Mouse (Mus musculus): Measurements from ENCODE around the gene Efr3b. TPM values are rescaled to one million over a fixed set of nuclear protein-coding genes. Genes with fewer than 3 reads are reported as not detected.
A peak's percentile ranks its signal among the peaks of the same experiment; 100 is the strongest.

Gene Efr3b
- polyA plus RNA-seq, 1 experiment from 2014 or later = 6.0 TPM

DNA sequence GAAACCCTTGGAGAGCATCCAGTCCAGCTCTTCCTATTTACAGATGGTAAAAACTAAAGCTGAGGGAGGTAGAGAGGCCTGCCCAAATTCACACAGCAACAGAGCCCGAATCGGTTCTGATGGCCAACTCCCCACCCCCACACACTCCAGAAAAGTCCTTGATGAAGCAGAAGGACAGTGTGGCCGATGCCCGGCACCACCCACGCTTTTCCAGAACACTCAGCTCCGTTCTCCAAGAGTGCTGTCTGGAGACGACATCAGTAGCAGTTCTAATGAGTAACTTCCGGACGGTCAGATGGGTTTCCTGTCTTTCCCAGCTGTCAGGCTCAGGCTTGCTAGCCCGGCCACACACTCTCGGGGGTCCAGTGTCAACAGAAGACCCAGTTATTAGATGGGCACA is 10.2 kb downstream of the Efr3b start:
- Histone ChIP-seq H3K27me3 (no peaks in the 10 kb centered on the region), H3K4me1 (0 out of 2 replicates have a peak, but pooled peaks cover 4% of the 10 kb centered on the region), H3K27ac (no peak overlapping the region), H3K4me2 (no peak overlapping the region), H3K9ac (no peak overlapping the region), H3K4me3 (no peak overlapping the region), H3K9me3 (no peaks in the 10 kb centered on the region), H3K36me3 (no peaks in the 10 kb centered on the region)
- 73% methylated on average over 11 of the region's 11 CpGs for WGBS
- ATAC-seq (ENCODE audit: insufficient number of reproducible peaks, insufficient read depth, low FRiP score, low TSS enrichment, low read depth) = no peak

DNA sequence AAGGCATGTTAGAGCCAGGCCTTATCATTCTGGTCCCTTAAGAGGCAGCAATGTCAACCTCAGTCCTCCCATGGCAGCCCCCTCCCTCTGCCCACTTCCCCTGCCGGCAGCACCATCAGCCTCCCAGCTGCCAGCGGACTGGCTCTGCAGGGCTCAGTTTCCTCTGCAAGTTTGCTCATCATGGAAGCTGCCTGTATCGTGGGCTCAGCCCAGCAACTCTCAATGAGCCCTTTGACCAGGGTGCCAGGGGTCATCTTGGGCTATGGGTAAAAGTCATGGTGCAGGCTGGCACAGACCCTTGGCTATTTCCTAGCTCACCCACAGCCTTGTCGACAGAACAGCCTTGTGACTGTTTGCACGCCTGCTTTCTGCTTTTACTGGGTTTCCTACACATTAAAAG is 14.4 kb downstream of the Efr3b start:
- 76% methylated on average over 5 of the region's 5 CpGs for WGBS
- H3K27ac ChIP-seq = no peak overlapping the region
- no peak overlapping the region for H3K4me3 ChIP-seq
- H3K27me3 ChIP-seq = no peaks in the 10 kb centered on the region
- H3K36me3 ChIP-seq = no peaks in the 10 kb centered on the region
- H3K9me3 ChIP-seq = no peaks in the 10 kb centered on the region
- no peak overlapping the region for H3K4me2 ChIP-seq
- no peak overlapping the region for H3K9ac ChIP-seq
- ATAC-seq (ENCODE audit: insufficient number of reproducible peaks, insufficient read depth, low FRiP score, low TSS enrichment, low read depth) = no peak
- peaks cover 8% of the 10 kb centered on the region for H3K4me1 ChIP-seq

DNA sequence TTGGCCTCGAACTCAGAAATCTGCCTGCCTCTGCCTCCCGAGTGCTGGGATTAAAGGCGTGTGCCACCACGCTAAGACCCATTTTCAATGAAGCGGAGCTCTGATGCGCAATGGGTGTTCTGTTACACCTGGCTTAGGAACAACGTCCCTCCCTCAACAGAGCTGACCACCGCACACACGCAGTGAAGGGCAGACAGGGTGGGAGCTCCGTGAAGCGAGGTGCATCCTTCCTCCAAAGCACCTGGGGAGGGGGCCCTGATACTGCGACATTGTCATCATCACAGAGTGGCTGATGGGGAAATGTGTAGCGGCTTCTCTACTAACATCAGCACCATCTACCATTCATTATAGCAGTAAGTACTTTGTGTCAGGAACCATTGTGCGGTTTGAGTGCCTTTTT is 15.2 kb downstream of the Efr3b start:
- Histone ChIP-seq H3K4me1 (peaks cover 8% of the 10 kb centered on the region), H3K36me3 (no peaks in the 10 kb centered on the region), H3K4me2 (no peak overlapping the region), H3K9ac (no peak overlapping the region), H3K4me3 (no peak overlapping the region), H3K9me3 (no peaks in the 10 kb centered on the region), H3K27me3 (no peaks in the 10 kb centered on the region), H3K27ac (no peak overlapping the region)
- no peak for ATAC-seq (ENCODE audit: insufficient number of reproducible peaks, insufficient read depth, low FRiP score, low TSS enrichment, low read depth)
- WGBS = 92% methylated on average over 14 of the region's 14 CpGs

DNA sequence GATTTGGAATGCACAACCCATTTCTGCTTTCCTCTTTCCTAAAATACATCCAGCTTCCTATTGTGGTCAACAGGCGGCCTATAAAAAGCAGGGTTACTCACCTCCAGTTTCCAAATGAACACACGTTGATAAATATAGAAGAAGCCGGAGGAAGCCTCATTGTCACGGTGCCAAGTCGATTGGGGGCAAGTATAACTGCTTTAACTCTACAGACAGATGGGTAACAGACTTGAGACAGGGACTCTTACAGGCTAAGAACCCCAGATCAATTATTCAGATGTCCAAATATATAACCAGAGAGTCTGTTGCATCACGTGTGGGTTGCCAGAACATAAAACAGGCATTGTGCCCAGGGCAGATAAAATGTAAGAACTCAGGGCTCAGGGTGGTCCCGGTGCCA is 15.9 kb downstream of the Efr3b start:
- Histone ChIP-seq H3K27me3 (no peaks in the 10 kb centered on the region), H3K27ac (no peak overlapping the region), H3K36me3 (no peaks in the 10 kb centered on the region), H3K9ac (no peak overlapping the region), H3K9me3 (no peaks in the 10 kb centered on the region), H3K4me1 (peaks cover 8% of the 10 kb centered on the region), H3K4me3 (no peak overlapping the region), H3K4me2 (no peak overlapping the region)
- no peak for ATAC-seq (ENCODE audit: insufficient number of reproducible peaks, insufficient read depth, low FRiP score, low TSS enrichment, low read depth)
- 68% methylated on average over 7 of the region's 7 CpGs for WGBS

DNA sequence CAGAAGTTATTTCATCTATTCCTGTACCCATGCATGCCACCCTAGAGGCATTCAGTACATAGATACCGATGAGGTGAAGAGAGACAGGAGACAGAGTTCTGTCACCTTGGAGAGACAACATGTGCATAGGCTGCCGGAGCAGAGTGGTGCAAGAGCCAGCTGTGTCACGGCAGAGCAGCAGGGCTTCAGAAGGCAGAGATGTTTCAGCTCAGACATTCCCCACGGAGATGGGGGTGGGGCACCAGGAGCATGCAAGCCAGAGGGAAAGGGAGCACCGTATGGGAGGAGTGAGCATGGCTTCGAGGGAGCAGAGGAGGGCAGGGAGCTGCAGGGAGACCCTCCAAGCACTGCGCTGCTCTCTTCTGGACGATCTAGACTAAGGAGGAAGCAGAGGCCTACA is 18.2 kb downstream of the Efr3b start:
- WGBS = 49% methylated on average over 8 of the region's 8 CpGs
- Histone ChIP-seq H3K36me3 (no peaks in the 10 kb centered on the region), H3K27me3 (no peaks in the 10 kb centered on the region), H3K9me3 (no peaks in the 10 kb centered on the region), H3K9ac (no peak overlapping the region), H3K27ac (no peak overlapping the region), H3K4me1 (peaks cover 8% of the 10 kb centered on the region), H3K4me3 (no peak overlapping the region), H3K4me2 (no peak overlapping the region)
- ATAC-seq (ENCODE audit: insufficient number of reproducible peaks, insufficient read depth, low FRiP score, low TSS enrichment, low read depth) = no peak

DNA sequence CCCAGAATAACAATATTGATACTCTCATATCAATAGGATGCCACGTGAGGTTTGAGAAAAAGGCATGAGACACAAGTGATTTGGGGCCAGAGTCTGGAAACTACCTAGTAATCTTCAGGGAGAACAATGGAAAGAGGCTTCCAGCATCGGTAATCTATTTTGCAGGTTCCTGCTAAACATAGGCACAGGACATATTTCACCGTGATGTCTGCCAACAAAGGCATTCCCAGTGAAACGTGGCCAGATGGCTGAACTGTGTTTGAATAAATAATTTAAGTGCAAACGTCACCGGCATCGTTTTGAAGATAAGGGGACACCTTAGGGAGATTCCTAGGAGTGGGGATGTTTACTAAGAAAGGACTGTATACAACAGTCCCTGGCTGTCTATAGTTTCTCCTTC is 22.4 kb downstream of the Efr3b start:
- Histone ChIP-seq H3K27me3 (no peaks in the 10 kb centered on the region), H3K4me3 (no peak overlapping the region), H3K9me3 (no peaks in the 10 kb centered on the region), H3K36me3 (no peaks in the 10 kb centered on the region), H3K4me2 (no peak overlapping the region), H3K27ac (no peak overlapping the region), H3K4me1 (peaks cover 4% of the 10 kb centered on the region), H3K9ac (no peak overlapping the region)
- 76% methylated on average over 7 of the region's 7 CpGs for WGBS
- ATAC-seq (ENCODE audit: insufficient number of reproducible peaks, insufficient read depth, low FRiP score, low TSS enrichment, low read depth) = no peak

DNA sequence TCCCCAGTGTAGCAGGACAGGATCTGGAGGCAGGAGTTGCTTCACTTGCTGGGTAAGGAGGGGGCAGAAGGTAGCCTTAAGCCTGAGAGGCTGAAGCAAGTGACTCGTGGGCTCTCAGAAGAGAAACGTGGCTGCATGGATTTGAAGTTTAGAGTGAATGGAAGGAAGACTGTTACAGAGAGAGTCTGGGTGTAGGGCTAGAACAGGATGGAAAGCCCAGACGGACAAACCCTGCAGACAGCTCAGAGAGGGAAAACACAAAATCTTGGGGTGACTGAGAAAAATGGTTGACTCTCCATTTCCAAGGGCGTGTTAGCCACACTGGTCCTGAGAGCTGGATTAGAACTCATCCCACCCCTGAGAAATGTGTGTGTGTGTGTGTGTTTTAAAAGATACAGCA is 23.0 kb downstream of the Efr3b start:
- ATAC-seq (ENCODE audit: insufficient number of reproducible peaks, insufficient read depth, low FRiP score, low TSS enrichment, low read depth) = no peak
- Histone ChIP-seq H3K4me3 (no peak overlapping the region), H3K4me2 (no peak overlapping the region), H3K36me3 (no peaks in the 10 kb centered on the region), H3K27me3 (no peaks in the 10 kb centered on the region), H3K9me3 (no peaks in the 10 kb centered on the region), H3K4me1 (peaks cover 4% of the 10 kb centered on the region), H3K27ac (no peak overlapping the region), H3K9ac (no peak overlapping the region)
- WGBS = 80% methylated on average over 4 of the region's 4 CpGs

DNA sequence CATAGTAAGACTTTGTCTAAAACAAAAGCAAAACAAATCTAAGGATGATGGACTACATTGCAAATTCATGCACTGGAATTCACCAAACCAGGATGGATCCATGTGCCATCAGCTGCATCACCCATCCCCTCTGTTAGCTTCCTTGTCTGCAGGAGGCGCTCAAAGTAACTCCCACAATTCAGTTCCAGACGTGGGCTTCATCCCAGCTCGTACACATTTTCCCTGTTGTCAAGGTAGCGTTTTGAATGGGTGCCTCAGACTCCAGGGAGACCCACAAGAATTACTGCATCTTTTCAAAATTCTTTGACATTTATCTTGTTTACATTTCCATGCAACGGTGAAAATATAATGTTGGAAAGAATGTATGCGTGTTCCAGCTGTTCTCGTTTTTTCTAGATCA is 23.5 kb downstream of the Efr3b start:
- no peaks in the 10 kb centered on the region; the same call in 1 of the 2 replicates for H3K4me1 ChIP-seq
- H3K9ac ChIP-seq = no peak overlapping the region
- H3K36me3 ChIP-seq = no peaks in the 10 kb centered on the region
- WGBS = 66% methylated on average over 7 of the region's 7 CpGs
- no peak overlapping the region for H3K4me2 ChIP-seq
- no peaks in the 10 kb centered on the region for H3K9me3 ChIP-seq
- H3K27me3 ChIP-seq = no peaks in the 10 kb centered on the region
- no peak overlapping the region for H3K4me3 ChIP-seq
- no peak for ATAC-seq (ENCODE audit: insufficient number of reproducible peaks, insufficient read depth, low FRiP score, low TSS enrichment, low read depth)
- no peak overlapping the region for H3K27ac ChIP-seq

DNA sequence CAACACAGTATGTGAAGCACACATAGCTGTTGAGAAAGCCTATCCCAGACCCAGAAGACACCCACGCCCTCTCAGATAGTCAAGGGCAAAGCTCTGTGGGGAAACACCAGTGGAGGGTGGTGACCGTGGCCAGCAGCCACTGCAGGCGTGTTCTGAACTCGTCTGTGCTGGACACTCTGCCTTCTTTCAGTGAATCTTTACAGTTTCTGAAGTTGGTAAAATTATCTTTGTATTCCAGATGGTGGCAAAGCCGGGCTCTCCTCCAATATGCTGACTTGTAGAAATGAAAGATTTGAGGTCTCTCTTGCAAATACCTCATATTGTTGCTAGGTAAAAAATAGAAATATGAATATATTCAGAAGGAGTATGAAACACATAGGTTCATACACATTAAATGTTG is 27.0 kb downstream of the Efr3b start:
- Histone ChIP-seq H3K9me3 (no peaks in the 10 kb centered on the region), H3K4me1 (peaks cover 8% of the 10 kb centered on the region), H3K4me2 (no peak overlapping the region), H3K27ac (no peak overlapping the region), H3K36me3 (no peaks in the 10 kb centered on the region), H3K27me3 (no peaks in the 10 kb centered on the region), H3K4me3 (no peak overlapping the region), H3K9ac (no peak overlapping the region)
- 86% methylated on average over 5 of the region's 5 CpGs for WGBS
- ATAC-seq (ENCODE audit: insufficient number of reproducible peaks, insufficient read depth, low FRiP score, low TSS enrichment, low read depth) = no peak

DNA sequence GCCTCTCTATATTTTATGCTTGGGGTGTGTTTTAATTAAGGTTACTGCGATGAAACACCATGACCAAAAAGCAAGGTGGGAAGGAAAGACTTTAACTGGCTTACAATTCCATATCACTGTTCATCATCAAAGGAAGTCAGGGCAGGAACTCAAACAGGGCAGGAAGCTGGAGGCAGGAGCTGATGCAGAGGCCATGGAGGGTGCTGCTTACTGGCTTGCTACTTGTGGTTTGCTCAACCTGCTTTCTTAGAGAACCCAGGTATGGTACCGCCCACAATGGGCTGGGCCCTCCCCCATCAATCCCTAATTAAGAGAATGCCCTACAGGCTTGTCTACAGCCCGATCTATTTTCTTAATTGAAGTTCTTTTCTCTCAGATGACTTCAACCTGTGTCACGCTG is 27.4 kb downstream of the Efr3b start:
- no peaks in the 10 kb centered on the region for H3K27me3 ChIP-seq
- no peaks in the 10 kb centered on the region for H3K9me3 ChIP-seq
- H3K4me2 ChIP-seq = no peak overlapping the region
- H3K27ac ChIP-seq = no peak overlapping the region
- no peak overlapping the region for H3K9ac ChIP-seq
- H3K4me3 ChIP-seq = no peak overlapping the region
- no peaks in the 10 kb centered on the region for H3K36me3 ChIP-seq
- no peak for ATAC-seq (ENCODE audit: insufficient number of reproducible peaks, insufficient read depth, low FRiP score, low TSS enrichment, low read depth)
- H3K4me1 ChIP-seq = peaks cover 8% of the 10 kb centered on the region
- 68% methylated on average over 4 of the region's 4 CpGs for WGBS

DNA sequence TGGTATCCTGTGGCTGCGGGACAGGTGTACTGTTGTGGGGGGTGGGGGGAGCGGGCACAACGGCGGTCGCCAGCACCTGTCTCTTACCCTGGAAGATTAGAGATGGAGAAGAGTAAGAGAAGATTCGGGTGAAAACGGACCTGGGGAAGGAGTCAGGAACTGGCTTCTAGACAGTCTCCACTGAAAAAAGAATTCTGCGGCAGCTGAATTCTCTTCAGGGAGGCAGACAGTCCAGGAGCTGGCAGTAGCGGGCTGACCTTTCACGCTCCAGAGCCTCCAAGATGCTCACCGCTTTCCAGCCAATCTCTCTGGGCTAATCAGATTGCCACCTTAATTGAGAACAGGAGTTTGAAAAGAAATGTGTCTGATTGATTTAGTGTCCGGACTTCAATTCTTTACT is 30.0 kb downstream of the Efr3b start:
- Histone ChIP-seq H3K4me2 (0 out of 2 replicates have a peak overlapping the region, but pooled peaks have one; percentile 24), H3K27me3 (no peaks in the 10 kb centered on the region), H3K9me3 (no peaks in the 10 kb centered on the region), H3K4me3 (no peak overlapping the region), H3K4me1 (peaks cover 8% of the 10 kb centered on the region), H3K27ac (no peak overlapping the region), H3K36me3 (no peaks in the 10 kb centered on the region), H3K9ac (no peak overlapping the region)
- no peak for ATAC-seq (ENCODE audit: insufficient number of reproducible peaks, insufficient read depth, low FRiP score, low TSS enrichment, low read depth)
- WGBS = 28% methylated on average over 12 of the region's 12 CpGs

DNA sequence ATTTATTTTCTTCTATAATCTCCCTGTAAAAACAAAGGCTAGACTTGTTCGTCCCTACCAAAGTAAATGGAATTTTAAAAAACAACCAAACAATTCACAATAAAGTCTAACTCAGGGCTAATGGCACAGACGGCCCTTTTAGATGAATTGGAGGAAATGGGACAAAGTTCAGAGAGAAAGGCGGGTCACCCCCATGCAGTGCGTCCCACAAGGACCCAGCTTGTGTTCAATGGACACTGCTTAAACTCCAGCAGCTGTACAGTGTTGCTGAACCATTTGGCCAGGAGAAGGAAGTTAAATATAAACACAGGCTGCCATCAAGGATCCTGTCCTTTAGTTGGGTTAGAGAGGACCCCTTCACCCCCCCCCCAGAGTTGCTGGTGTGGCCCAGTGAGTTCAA is 30.9 kb downstream of the Efr3b start:
- Histone ChIP-seq H3K4me3 (no peak overlapping the region), H3K27me3 (no peaks in the 10 kb centered on the region), H3K4me1 (peaks cover 8% of the 10 kb centered on the region), H3K36me3 (no peaks in the 10 kb centered on the region), H3K27ac (no peak overlapping the region), H3K4me2 (no peak overlapping the region), H3K9me3 (no peaks in the 10 kb centered on the region), H3K9ac (no peak overlapping the region)
- no peak for ATAC-seq (ENCODE audit: insufficient number of reproducible peaks, insufficient read depth, low FRiP score, low TSS enrichment, low read depth)
- 62% methylated on average over 4 of the region's 4 CpGs for WGBS

DNA sequence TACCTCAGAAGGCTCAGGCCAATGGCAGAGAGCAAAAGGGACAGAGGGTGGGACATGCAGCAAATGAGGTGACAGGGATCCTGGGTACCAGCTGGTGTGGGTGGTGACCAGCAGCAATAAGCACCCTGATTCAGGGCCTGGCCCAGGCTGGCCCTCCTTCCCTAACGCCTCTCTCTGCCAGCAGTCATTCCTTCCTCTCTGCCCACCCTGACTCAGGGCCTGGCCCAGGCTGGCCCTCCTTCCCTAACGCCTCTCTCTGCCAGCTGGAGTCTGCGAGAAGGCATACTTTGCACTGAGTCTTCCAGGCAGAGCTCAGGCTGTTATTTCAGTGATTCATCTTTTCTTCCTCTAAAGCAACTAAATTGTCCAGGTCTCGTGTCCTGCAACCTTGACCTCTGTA is 31.5 kb downstream of the Efr3b start:
- Histone ChIP-seq H3K4me1 (peaks cover 8% of the 10 kb centered on the region), H3K36me3 (no peaks in the 10 kb centered on the region), H3K27ac (0 out of 2 replicates have a peak overlapping the region, but pooled peaks have one; percentile 11), H3K9me3 (no peaks in the 10 kb centered on the region), H3K9ac (no peak overlapping the region), H3K4me3 (no peak overlapping the region), H3K27me3 (no peaks in the 10 kb centered on the region), H3K4me2 (no peak overlapping the region)
- ATAC-seq (ENCODE audit: insufficient number of reproducible peaks, insufficient read depth, low FRiP score, low TSS enrichment, low read depth) = no peak
- 53% methylated on average over 4 of the region's 4 CpGs for WGBS
